Mouse (Mus musculus): ENCODE data around the gene Pacs1.

- no peak for TF ChIP-seq CTCF (IDR thresholded peaks at IDR 0.05; ENCODE audit: low read depth)
- TF ChIP-seq EP300 (IDR thresholded peaks at IDR 0.05; ENCODE audit: low read depth), result no peak
Measured at GRCm38 (mm10) chr19:5220389-5220788, 52.5 kb downstream of the Pacs1 start.
